Mouse (Mus musculus) stomach, embryonic 15.5 days (tissue): Measurements from ENCODE around the gene Plxna4. TPM values are rescaled to one million over a fixed set of nuclear protein-coding genes. Genes with fewer than 3 reads are reported as not detected.
A peak's percentile ranks its signal among the peaks of the same experiment; 100 is the strongest.
"Not testable (repeated sequence)": the region's sequence is repeated elsewhere in the genome, so short reads cannot be mapped to it uniquely, and the experiment has no call there.

Experiments used
- ATAC-seq: fragments of 200-750 bp; cut with Nextera tagmentation; 2 replicates; pipeline ENCODE4 v1.8.0; 2017; ENCODE audit warnings: low read depth, moderate number of reproducible peaks, moderate TSS enrichment; ENCODE audit not compliant: insufficient read depth, low FRiP score
- H3K27ac ChIP-seq: fragments of 300-500 bp; sonication (generic); 2 replicates; pipeline ENCODE4 v1.5.1; 2015; ENCODE audit warnings: mild to moderate bottlenecking, inconsistent platforms
- H3K27me3 ChIP-seq: fragments of 300-500 bp; sonication (generic); replicated peaks from 2 replicates; pipeline ENCODE4 v1.6.1; 2015; ENCODE audit warnings: inconsistent platforms
- H3K36me3 ChIP-seq: fragments of 300-500 bp; sonication (generic); 2 replicates; pipeline ENCODE4 v1.6.1; 2015; ENCODE audit warnings: inconsistent platforms
- H3K4me1 ChIP-seq: fragments of 300-500 bp; sonication (generic); 2 replicates; pipeline ENCODE4 v1.6.1; 2015; ENCODE audit warnings: inconsistent platforms
- H3K4me2 ChIP-seq: fragments of 300-500 bp; sonication (generic); 2 replicates; pipeline ENCODE4 v1.6.1; 2015; ENCODE audit warnings: mild to moderate bottlenecking, inconsistent platforms
- H3K4me3 ChIP-seq: fragments of 300-500 bp; sonication (generic); replicated peaks from 2 replicates; pipeline ENCODE4 v1.5.1; 2015; ENCODE audit warnings: inconsistent platforms
- H3K9ac ChIP-seq: fragments of 300-500 bp; sonication (generic); 2 replicates; pipeline ENCODE4 v1.6.1; 2015; ENCODE audit warnings: inconsistent platforms
- H3K9me3 ChIP-seq: fragments of 300-500 bp; sonication (generic); 2 replicates; pipeline ENCODE4 v1.6.1; 2016; ENCODE audit warnings: inconsistent platforms
- WGBS: fragments of 180-500 bp; shearing (Covaris S2); methylation state at CpG from one replicate; pipeline ENCODE4 v1.1.7; 2015; 5-methylcytosine and 5-hydroxymethylcytosine counted together
- polyA plus RNA-seq: library from polyadenylated mRNA; unstranded; fragments of >200 nt; fragmentation: Nextera tagmentation; extraction: Ambion mirVana; gene quantifications from 2 replicates; pipeline ENCODE4 v1.2.1, GENCODE M21; 2015

Plxna4 gene
- polyA plus RNA-seq, 1 experiment from 2014 or later: 2.3 TPM

DNA sequence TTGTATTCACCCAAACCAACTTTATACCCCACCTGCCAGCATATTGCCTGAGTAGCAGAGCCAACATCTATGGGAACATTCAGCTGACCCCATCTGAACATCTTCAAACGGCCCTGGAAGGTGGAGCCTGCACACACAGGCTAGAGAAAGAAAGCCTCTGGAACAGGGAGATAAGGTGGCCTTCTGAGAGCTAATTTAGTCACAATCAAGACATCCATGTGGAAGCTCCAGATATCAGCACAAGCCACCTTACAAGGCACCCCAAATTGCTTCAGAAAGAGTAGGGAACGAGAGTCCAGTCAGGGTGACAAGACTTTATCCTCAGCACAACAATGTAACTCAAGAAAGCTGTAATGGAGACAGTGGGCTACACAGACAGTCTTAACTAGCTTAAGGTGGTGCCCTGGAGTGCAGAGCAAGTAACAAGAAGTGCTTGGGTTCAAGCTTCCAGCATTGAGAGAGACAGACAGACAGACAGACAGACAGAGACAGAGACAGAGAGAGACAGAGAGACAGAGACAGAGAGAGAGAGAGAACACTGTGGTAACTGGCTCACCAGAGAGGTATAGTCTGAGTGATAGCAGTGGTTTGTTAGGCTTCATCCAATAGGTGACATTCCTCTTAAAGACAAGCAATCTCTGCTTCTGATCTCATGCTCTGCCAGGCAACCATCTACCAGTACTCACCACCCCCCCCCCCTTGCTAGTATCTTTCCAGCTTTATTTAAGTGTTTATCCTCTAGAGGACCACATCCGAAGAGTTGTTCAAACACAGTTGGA lies 53.8 kb downstream of the Plxna4 start:
- Histone ChIP-seq H3K27ac (no peak overlapping the region), H3K4me3 (no peak overlapping the region), H3K4me2 (no peak overlapping the region), H3K36me3 (no peaks in the 10 kb centered on the region), H3K9ac (no peak overlapping the region), H3K9me3 (no peaks in the 10 kb centered on the region), H3K4me1 (no peaks in the 10 kb centered on the region), H3K27me3 (no peaks in the 10 kb centered on the region)
- ATAC-seq: peak; percentile 87
- WGBS: 69% methylated on average over 3 of the region's 3 CpGs

DNA sequence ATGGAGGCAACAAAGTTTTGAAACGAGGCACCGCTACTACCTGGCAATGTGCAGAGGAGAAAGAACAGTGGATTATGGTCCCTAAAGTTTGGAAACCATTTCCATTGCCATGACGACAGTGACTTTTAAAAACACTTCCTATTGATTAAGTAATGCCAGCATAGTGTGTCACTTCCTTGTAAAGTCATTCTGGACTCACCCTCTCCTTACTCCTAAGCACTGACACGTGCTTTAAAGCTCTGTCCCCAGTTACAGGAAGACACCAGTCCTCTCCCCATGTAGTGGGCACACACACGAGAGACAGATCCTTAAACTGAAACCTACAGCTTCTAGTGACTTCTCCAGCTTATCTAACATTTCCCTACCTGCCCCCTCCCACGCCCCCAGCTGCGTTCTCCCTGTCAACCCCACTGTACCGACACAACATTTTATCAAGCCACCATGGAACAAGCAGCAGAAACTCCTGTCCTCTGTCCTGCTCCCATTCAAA lies 59.9 kb downstream of the Plxna4 start:
- no peaks in the 10 kb centered on the region for H3K9me3 ChIP-seq
- 69% methylated on average over 8 of the region's 8 CpGs for WGBS

DNA sequence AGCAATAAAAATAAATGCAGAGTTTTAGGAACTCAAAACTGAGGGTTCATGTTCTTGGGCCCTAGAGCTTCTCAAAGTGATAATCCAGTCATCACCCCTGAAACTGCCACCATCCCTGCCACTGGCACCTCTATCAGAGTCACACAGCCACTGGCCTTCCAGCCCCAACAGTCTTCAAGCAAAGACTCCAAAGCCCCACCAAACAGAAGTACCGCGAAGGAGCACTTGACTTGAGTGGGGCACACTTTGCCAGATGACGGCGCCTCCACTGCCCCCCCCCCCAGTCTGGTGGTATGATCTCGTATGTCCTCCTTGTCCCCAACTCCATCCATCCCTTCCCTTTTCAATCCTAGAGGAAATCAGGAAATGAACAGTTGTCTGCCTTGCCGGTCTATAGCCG lies 60.5 kb downstream of the Plxna4 start:
- Histone ChIP-seq H3K9me3 (no peaks in the 10 kb centered on the region), H3K9ac (no peak overlapping the region), H3K27ac (no peak overlapping the region), H3K4me2 (no peak overlapping the region), H3K4me3 (no peak overlapping the region), H3K36me3 (no peaks in the 10 kb centered on the region), H3K27me3 (no peaks in the 10 kb centered on the region), H3K4me1 (no peaks in the 10 kb centered on the region)
- ATAC-seq: no peak
- 89% methylated on average over 7 of the region's 7 CpGs for WGBS

More for the DNA sequence above, 59.9 kb downstream of the Plxna4 start:
- Histone ChIP-seq H3K4me1 (no peaks in the 10 kb centered on the region), H3K27me3 (no peaks in the 10 kb centered on the region), H3K9ac (no peak overlapping the region), H3K4me3 (no peak overlapping the region), H3K36me3 (no peaks in the 10 kb centered on the region), H3K4me2 (no peak overlapping the region), H3K27ac (no peak overlapping the region)
- ATAC-seq: no peak

DNA sequence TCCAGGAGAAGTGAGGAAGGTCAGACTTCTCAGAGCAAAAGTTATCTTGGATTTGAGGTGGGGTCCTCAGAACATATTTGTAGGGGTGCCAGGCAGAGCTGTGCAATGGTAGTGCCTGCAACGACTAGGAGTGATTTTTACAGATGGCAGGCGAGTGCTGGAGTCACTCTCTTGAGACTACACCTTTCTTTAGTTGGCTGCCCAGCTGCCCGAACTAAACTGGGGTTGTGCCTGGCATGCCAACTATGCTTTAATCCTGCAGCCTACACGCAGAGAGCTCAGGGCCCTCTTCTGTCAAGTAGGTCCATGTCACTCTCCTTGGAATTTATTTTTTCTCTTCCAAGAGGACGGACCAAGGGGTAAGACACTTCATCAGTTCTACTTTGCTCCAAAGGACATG lies 61.2 kb downstream of the Plxna4 start:
- no peaks in the 10 kb centered on the region for H3K9me3 ChIP-seq
- H3K4me1 ChIP-seq: no peaks in the 10 kb centered on the region
- no peak overlapping the region for H3K9ac ChIP-seq
- H3K27me3 ChIP-seq: no peaks in the 10 kb centered on the region
- H3K4me3 ChIP-seq: no peak overlapping the region
- no peak for ATAC-seq
- H3K4me2 ChIP-seq: no peak overlapping the region
- 62% methylated on average over 5 of the region's 5 CpGs for WGBS
- no peaks in the 10 kb centered on the region for H3K36me3 ChIP-seq
- H3K27ac ChIP-seq: no peak overlapping the region

DNA sequence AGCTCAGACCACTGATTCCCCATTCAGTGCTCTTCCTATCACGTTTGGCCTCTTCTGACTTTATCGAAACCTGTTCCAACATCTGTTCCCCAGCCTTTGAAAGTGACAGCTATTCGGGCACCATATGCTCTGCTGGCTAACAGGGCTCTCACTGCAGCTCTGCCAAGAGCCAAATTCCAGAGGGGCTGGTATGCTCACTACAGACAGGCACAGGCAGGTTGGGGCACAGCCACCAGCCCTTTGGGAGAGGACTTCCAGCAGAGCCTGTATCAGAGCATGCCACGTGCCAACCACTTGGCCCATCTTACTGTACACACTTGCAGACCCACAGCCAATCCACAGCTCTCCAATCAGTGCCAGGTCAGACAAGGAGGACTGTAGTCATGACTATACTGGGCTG lies 67.9 kb downstream of the Plxna4 start:
- Histone ChIP-seq H3K9ac (no peak overlapping the region), H3K27me3 (no peaks in the 10 kb centered on the region), H3K4me3 (no peak overlapping the region), H3K4me2 (no peak overlapping the region), H3K27ac (no peak overlapping the region), H3K9me3 (no peaks in the 10 kb centered on the region), H3K36me3 (no peaks in the 10 kb centered on the region), H3K4me1 (no peaks in the 10 kb centered on the region)
- ATAC-seq: no peak
- 74% methylated on average over 4 of the region's 4 CpGs for WGBS

DNA sequence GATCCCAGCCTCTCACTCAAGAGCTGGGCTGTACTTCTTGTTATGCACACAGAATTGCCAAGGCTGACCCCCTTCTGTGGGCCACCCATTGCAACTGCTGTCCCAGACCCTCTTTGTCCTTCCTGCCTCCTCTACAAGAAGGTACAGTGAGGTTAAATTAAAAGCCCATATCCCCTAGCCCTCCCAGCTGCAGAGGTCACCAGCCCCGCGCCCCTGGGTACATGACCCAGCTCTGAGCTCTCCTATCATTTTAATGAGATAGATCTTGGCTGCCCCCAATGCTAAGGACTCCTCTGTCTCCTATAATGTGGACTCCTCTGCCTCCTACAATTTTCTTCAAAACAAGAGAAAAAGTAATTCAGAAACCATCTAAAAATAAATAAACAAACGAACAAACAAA lies 69.4 kb downstream of the Plxna4 start:
- Histone ChIP-seq H3K4me1 (no peaks in the 10 kb centered on the region), H3K36me3 (no peaks in the 10 kb centered on the region), H3K9me3 (no peaks in the 10 kb centered on the region), H3K4me3 (no peak overlapping the region), H3K4me2 (no peak overlapping the region), H3K27ac (no peak overlapping the region), H3K9ac (no peak overlapping the region), H3K27me3 (no peaks in the 10 kb centered on the region)
- 90% methylated on average over 3 of the region's 3 CpGs for WGBS
- ATAC-seq: no peak

DNA sequence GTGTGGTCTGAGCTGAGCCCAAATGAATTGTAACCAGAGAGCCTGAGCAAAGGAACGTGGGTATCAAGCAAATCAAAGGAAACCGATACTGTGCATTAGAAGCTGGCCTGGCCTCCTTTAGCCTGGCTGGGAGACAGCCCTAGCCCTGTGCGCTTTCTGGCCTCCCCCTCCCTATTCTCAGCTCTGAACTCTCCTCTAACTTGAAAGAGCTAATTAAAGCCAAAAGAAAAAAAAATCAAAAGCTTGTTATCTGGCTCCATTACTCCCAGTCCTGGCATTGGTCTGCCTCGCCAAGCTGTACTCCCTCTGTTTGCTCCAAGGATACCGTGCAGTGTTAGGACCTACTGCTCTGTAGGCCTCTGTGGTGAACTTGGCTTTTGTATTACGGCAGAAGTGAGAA lies 73.9 kb downstream of the Plxna4 start:
- ATAC-seq: no peak
- 64% methylated on average over 6 of the region's 6 CpGs for WGBS
- H3K4me2 ChIP-seq: no peak overlapping the region
- H3K4me1 ChIP-seq: no peaks in the 10 kb centered on the region
- H3K4me3 ChIP-seq: no peak overlapping the region
- H3K36me3 ChIP-seq: no peaks in the 10 kb centered on the region
- no peak overlapping the region for H3K9ac ChIP-seq
- no peaks in the 10 kb centered on the region for H3K9me3 ChIP-seq
- no peaks in the 10 kb centered on the region for H3K27me3 ChIP-seq
- no peak overlapping the region for H3K27ac ChIP-seq

DNA sequence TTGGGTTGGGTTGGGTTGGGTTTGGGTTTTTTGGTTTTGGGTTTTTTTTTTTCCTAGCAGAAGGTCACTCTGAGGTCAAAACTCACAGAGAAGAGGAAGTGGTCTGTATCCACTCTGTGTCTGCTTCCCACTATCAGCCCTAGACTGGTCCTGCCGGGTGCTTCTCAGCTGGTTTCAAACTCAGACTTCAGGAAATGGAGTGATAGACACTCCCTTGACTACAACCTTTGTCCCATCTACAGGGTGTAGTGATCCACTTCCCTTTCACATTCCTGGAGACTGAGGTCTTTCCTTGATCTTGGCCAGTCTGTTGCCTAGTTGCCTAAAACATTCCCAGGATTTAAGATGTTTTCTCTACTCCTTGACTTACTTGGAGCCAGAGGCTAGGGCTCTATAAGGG lies 76.0 kb downstream of the Plxna4 start:
- no peak for ATAC-seq
- 53% methylated on average over 1 of the region's 1 CpGs for WGBS
- H3K27ac ChIP-seq: no peak overlapping the region

DNA sequence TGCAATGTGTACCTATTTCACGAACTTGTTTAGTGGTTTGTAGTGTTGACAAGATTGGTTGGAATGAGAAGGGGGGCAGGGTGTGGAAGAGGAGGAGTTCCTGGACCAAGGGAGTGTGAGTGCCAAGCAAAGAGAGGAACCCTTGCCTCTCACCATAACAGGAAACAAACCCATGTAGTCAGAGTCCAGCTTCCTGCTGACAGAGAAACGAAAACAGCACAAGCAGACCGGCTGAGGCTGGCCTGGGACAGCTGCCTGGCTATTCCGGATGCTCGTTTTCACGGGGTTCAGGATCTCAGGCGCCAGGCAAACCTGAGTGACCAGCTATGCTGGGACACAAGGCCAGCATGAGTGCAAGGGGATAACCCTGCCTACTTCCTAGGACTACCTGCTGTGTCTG lies 77.1 kb downstream of the Plxna4 start:
- Histone ChIP-seq H3K36me3 (no peaks in the 10 kb centered on the region), H3K27ac (0 out of 2 replicates have a peak overlapping the region, but pooled peaks have one; percentile 28), H3K9me3 (no peaks in the 10 kb centered on the region), H3K9ac (no peak overlapping the region), H3K4me1 (no peaks in the 10 kb centered on the region), H3K27me3 (no peaks in the 10 kb centered on the region), H3K4me2 (no peak overlapping the region), H3K4me3 (no peak overlapping the region)
- no peak for ATAC-seq
- WGBS: 69% methylated on average over 7 of the region's 7 CpGs

More for the DNA sequence above, 76.0 kb downstream of the Plxna4 start:
- Histone ChIP-seq H3K4me1 (no peaks in the 10 kb centered on the region), H3K9ac (no peak overlapping the region), H3K4me3 (no peak overlapping the region), H3K4me2 (no peak overlapping the region), H3K27me3 (no peaks in the 10 kb centered on the region), H3K9me3 (no peaks in the 10 kb centered on the region), H3K36me3 (no peaks in the 10 kb centered on the region)

DNA sequence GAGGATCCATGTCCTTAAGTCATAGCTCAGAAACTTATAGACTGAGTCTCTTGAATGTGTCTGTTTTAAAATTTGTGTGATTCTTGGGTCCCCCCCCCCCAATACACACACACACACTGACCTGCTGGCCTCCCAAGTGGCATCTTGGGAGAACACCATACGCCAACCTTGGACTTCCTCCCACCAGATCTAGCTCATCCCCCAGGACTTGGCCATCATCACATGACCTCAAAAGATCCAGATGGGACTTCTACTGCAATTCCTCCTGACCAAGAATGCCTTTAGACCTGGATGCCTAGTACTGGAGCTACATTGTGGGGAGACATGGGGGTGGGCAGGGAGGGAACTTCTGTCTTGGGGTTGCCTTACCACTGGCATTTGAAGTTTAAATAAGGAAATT lies 77.5 kb downstream of the Plxna4 start:
- no peak overlapping the region for H3K27ac ChIP-seq
- H3K27me3 ChIP-seq: no peaks in the 10 kb centered on the region
- no peak for ATAC-seq
- no peak overlapping the region for H3K4me2 ChIP-seq
- H3K4me1 ChIP-seq: no peaks in the 10 kb centered on the region
- no peak overlapping the region for H3K4me3 ChIP-seq
- no peak overlapping the region for H3K9ac ChIP-seq
- no peaks in the 10 kb centered on the region for H3K36me3 ChIP-seq
- WGBS: 83% methylated on average over 1 of the region's 1 CpGs
- no peaks in the 10 kb centered on the region for H3K9me3 ChIP-seq

DNA sequence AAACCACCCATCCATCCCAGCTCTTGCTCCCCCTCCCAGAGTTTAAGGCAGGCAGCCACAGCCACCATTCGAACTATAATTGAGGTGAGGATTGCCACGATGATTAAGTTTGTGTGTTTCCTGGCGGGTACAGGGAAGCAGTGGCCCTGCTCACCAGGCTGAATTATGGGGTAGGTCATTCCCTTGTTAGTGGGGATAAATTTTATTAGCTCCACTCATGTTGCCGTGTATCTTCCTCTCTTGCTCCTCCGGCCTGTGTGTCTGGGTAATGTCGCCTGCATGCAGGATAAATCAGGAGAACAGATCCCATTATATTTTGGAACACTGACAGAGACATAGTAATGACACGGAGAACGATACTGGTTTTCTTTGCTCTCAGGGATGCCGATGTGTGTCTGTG lies 78.9 kb downstream of the Plxna4 start:
- H3K36me3 ChIP-seq: no peaks in the 10 kb centered on the region
- H3K4me1 ChIP-seq: no peaks in the 10 kb centered on the region
- WGBS: 66% methylated on average over 9 of the region's 9 CpGs
- no peak overlapping the region for H3K27ac ChIP-seq
- H3K4me3 ChIP-seq: no peak overlapping the region
- H3K9me3 ChIP-seq: no peaks in the 10 kb centered on the region
- no peak overlapping the region for H3K9ac ChIP-seq
- no peaks in the 10 kb centered on the region for H3K27me3 ChIP-seq
- no peak overlapping the region for H3K4me2 ChIP-seq
- no peak for ATAC-seq

DNA sequence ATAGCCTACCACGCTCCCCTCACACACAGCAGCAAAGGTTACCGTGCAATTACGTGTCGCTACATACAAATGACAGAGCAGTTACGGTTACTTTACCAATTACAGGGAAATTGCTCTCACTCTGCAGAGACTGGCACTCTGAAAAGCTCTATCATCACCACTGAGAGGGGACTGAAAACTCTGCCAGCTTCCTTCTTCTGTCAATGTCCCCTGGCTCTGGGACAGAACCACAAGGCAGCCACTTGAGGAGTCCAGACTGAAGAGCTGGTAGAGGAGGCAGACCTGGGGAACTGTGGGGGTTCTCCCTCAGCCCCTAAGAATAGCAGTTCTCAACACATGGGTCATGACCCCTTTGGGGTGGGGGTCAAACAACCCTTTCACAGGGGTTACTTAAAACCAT lies 83.0 kb downstream of the Plxna4 start:
- H3K27me3 ChIP-seq: no peaks in the 10 kb centered on the region
- 84% methylated on average over 5 of the region's 5 CpGs for WGBS
- no peaks in the 10 kb centered on the region for H3K36me3 ChIP-seq
- ATAC-seq: no peak
- H3K27ac ChIP-seq: no peak overlapping the region
- H3K4me3 ChIP-seq: no peak overlapping the region
- H3K4me2 ChIP-seq: no peak overlapping the region
- no peaks in the 10 kb centered on the region for H3K9me3 ChIP-seq
- no peaks in the 10 kb centered on the region for H3K4me1 ChIP-seq
- no peak overlapping the region for H3K9ac ChIP-seq

DNA sequence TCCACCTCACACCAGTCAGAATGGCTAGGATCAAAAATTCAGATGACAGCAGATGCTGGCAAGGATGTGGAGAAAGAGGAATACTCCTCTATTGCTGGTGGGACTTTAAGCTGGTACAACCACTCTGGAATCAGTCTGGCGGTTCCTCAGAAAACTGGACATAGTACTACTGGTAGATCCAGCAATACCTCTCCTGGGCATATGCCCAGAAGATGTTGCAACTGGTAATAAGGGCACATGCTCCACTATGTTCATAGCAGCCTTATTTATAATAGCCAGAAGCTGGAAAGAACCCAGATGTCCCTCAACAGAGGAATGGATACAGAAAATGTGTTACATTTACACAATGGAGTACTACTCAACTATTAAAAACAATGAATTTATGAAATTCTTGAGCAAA lies 86.8 kb downstream of the Plxna4 start:
- H3K9ac ChIP-seq, H3K27me3 ChIP-seq, H3K9me3 ChIP-seq, H3K36me3 ChIP-seq, ATAC-seq, H3K4me2 ChIP-seq, H3K27ac ChIP-seq, H3K4me1 ChIP-seq, H3K4me3 ChIP-seq: not testable (repeated sequence)
- WGBS: 93% methylated on average over 1 of the region's 1 CpGs
